Comparison of ENCODE assay signal across 8 mouse cellular contexts in the genomic region with DNA sequence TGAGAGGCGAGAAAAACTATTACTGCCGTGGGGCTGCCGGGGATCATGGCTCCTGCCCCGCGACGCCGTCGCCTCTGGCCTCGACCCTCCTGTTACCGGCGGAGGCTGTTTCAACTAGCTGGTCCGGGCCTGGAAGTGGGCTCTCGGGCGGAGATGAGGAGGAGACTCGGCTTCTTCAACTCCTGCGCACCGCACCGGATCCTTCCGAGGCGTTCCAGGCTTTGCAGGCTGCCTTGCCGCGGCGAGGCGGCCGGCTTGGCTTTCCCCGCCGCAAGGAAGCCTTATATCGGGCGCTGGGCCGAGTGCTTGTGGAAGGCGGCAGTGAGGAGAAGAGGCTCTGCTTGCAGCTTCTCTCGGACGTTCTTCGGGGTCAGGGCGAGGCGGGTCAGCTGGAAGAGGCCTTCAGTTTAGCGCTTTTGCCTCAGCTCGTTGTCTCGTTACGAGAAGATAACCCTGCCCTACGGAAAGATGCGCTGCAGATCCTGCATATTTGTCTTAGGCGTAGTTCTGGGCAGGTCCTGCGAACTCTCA. TPM values are rescaled to one million over a fixed set of nuclear protein-coding genes. Genes with fewer than 3 reads are reported as not detected.
DNase-seq lines count a peak whose midpoint lies in the region; ATAC-seq and TF ChIP-seq lines count a peak whose summit lies in the region.

No protein-coding gene starts in this region.

- H3K9me3 ChIP-seq in forebrain, embryonic 12.5 days: no peaks in the 10 kb centered on the region
- no peaks in the 10 kb centered on the region for H3K9me3 ChIP-seq in lung, postnatal 0 days (ENCODE audit: low read length)

- H3K9ac ChIP-seq in forebrain, embryonic 12.5 days: peak overlapping the region; percentile 79
- peak overlapping the region; percentile 97 for H3K9ac ChIP-seq in lung, postnatal 0 days (replicated peaks; ENCODE audit: low read depth)

- 0% methylated on average over 44 of the region's 44 CpGs for WGBS in forebrain, embryonic 12.5 days
- 2% methylated on average over 27 of the region's 44 CpGs for WGBS in lung, postnatal 0 days

- TF ChIP-seq EP300 in lung, postnatal 0 days (IDR thresholded peaks at IDR 0.05): no peak

- H3K36me3 ChIP-seq in forebrain, embryonic 12.5 days (replicated peaks): no peaks in the 10 kb centered on the region
- no peaks in the 10 kb centered on the region for H3K36me3 ChIP-seq in lung, postnatal 0 days (ENCODE audit: insufficient read depth, low read length)

- H3K4me2 ChIP-seq in forebrain, embryonic 12.5 days: peak overlapping the region; percentile 96
- H3K4me2 ChIP-seq in lung, postnatal 0 days (replicated peaks; ENCODE audit: low read depth, low read length): peak overlapping the region; percentile 82

- H3K27me3 ChIP-seq in forebrain, embryonic 12.5 days: no peaks in the 10 kb centered on the region
- H3K27me3 ChIP-seq in lung, postnatal 0 days (replicated peaks; ENCODE audit: insufficient read depth, low read length): no peaks in the 10 kb centered on the region

- no peak for TF ChIP-seq CTCF in lung, postnatal 0 days (IDR thresholded peaks at IDR 0.05)

- H3K4me3 ChIP-seq in forebrain, embryonic 12.5 days (replicated peaks): peak overlapping the region; percentile 90
- peak overlapping the region; percentile 99 for H3K4me3 ChIP-seq in lung, postnatal 0 days (ENCODE audit: low read depth, low read length)

- intact Hi-C loops in heart, postnatal 25 days (cut with DNase I): loop anchor here (2.0 to 10.0 kb wide), 4 partner anchors 47 to 209 kb away; a partner anchor contains a TSS

- no peak; the same call in 1 of the 2 replicates for ATAC-seq in forebrain, embryonic 12.5 days (ENCODE audit: low FRiP score)
- ATAC-seq in lung, postnatal 0 days: peak; percentile 32

- H3K27ac ChIP-seq in forebrain, embryonic 12.5 days: peak overlapping the region; percentile 90
- peak overlapping the region; percentile 97 for H3K27ac ChIP-seq in lung, postnatal 0 days (ENCODE audit: low read length)

- DNase-seq in CD8-positive naive resting alpha-beta T cell, adult 2 months (ENCODE audit: low read depth in 2 of 2, low spot score in 2 of 2): peak; percentile 62 to 65
- peak; percentile 58 for DNase-seq in adrenal gland, postnatal 10 days
- DNase-seq in heart, postnatal 25 days (ENCODE audit: low spot score): peak; percentile 19
- DNase-seq in layer of hippocampus, adult 9-11 months: peak; percentile 21
- DNase-seq in lung, postnatal 0 days (ENCODE audit: low spot score): peak; percentile 75
- peak; percentile 64 for DNase-seq in retina, postnatal 1 day
- peak; percentile 79 for DNase-seq in thymus, postnatal 4 days

- peaks cover 45% of the 10 kb centered on the region for H3K4me1 ChIP-seq in forebrain, embryonic 12.5 days
- H3K4me1 ChIP-seq in lung, postnatal 0 days (ENCODE audit: insufficient read depth, low read depth, low read length): peaks cover 10% of the 10 kb centered on the region

RNA-seq across cellular contexts. Expression of a gene that starts 0.6 kb away (rescaled TPM):
- 10 to 100 TPM; 23.0 to 28.4 TPM for total RNA-seq in adrenal gland, postnatal 10 days (2021)
- 31.4 and 32.4 TPM in 2 replicates for polyA plus RNA-seq in forebrain, embryonic 12.5 days (2016; fragmentation: Nextera tagmentation; extraction: Ambion mirVana)
- 10 to 100 TPM; 11.4 to 16.5 TPM for total RNA-seq in heart, postnatal 25 days (2021)
- 18.2 and 20.5 TPM in 2 replicates for polyA plus RNA-seq in lung, postnatal 0 days (2015; fragmentation: Nextera tagmentation; extraction: Ambion mirVana)

RNA-seq across cellular contexts. Expression of a gene that starts 0.8 kb away (rescaled TPM):
- 10 to 100 TPM; 11.2 to 13.3 TPM for total RNA-seq in adrenal gland, postnatal 10 days (2021)
- polyA plus RNA-seq in forebrain, embryonic 12.5 days (2016; fragmentation: Nextera tagmentation; extraction: Ambion mirVana): 17.6 and 19.9 TPM in 2 replicates
- 10 to 100 TPM; 11.7 to 14.1 TPM for total RNA-seq in heart, postnatal 25 days (2021)
- polyA plus RNA-seq in lung, postnatal 0 days (2015; fragmentation: Nextera tagmentation; extraction: Ambion mirVana): 14.0 and 14.1 TPM in 2 replicates

RNA-seq across cellular contexts. Expression of a gene that starts 48.5 kb away (rescaled TPM):
- total RNA-seq in adrenal gland, postnatal 10 days (2021): 1 to 10 TPM; 5.1 to 5.8 TPM
- polyA plus RNA-seq in forebrain, embryonic 12.5 days (2016; fragmentation: Nextera tagmentation; extraction: Ambion mirVana): 2.7 and 3.4 TPM in 2 replicates
- 1 to 10 TPM; 3.9 to 4.3 TPM for total RNA-seq in heart, postnatal 25 days (2021)
- polyA plus RNA-seq in lung, postnatal 0 days (2015; fragmentation: Nextera tagmentation; extraction: Ambion mirVana): 2.5 and 3.2 TPM in 2 replicates

Comparison
In these comparisons a context has a peak if more than half of its experiments do, and no peak if none do; other contexts are left out.
1. DNase-seq: peak in every context shown above with its lines; median percentile 79 in thymus, postnatal 4 days; 75 in lung, postnatal 0 days; 64 in retina, postnatal 1 day; 64 in CD8-positive naive resting alpha-beta T cell, adult 2 months; 58 in adrenal gland, postnatal 10 days; 21 in layer of hippocampus, adult 9-11 months; 19 in heart, postnatal 25 days.